Mouse (Mus musculus) C2C12 (cell line): ENCODE data around the gene Parp6. TPM values are rescaled to one million over a fixed set of nuclear protein-coding genes. Genes with fewer than 3 reads are reported as not detected.

Experiments
- H3K27me3 ChIP-seq: one replicate; pipeline ENCODE4 v1.6.1; 2011; ENCODE audit not compliant: control insufficient read depth, insufficient read depth, insufficient read length
- H3K36me3 ChIP-seq: one replicate; pipeline ENCODE4 v1.6.1; 2011; ENCODE audit not compliant: control insufficient read depth, insufficient read depth
- H3K4me3 ChIP-seq: one replicate; pipeline ENCODE4 v1.5.1; 2011; ENCODE audit warnings: mild to moderate bottlenecking, control low read depth; ENCODE audit not compliant: poor library complexity, insufficient read depth, severe bottlenecking
- H3K79me2 ChIP-seq: one replicate; pipeline ENCODE4 v1.6.1; 2011; ENCODE audit not compliant: control insufficient read depth, insufficient read depth
- H3K79me3 ChIP-seq: one replicate; pipeline ENCODE4 v1.6.1; 2011; ENCODE audit warnings: low read depth, control low read depth
- H3ac ChIP-seq: one replicate; pipeline ENCODE3; 2011; ENCODE audit warnings: low read depth; ENCODE audit not compliant: control insufficient read depth, insufficient read length
- CEBPB ChIP-seq: IDR thresholded peaks from one replicate; pipeline ENCODE4 v1.6.1; 2011; ENCODE audit warnings: low read depth, mild to moderate bottlenecking, control low read depth, moderate library complexity
- CTCF ChIP-seq: IDR thresholded peaks from one replicate; pipeline ENCODE4 v1.5.1; 2011; ENCODE audit not compliant: control insufficient read depth, insufficient read depth, insufficient read length
- FOSL1 ChIP-seq: IDR thresholded peaks from one replicate; pipeline ENCODE4 v1.8.0; 2011; ENCODE audit warnings: mild to moderate bottlenecking, low read length; ENCODE audit not compliant: poor library complexity, insufficient read depth, severe bottlenecking
- MAX ChIP-seq: IDR thresholded peaks from one replicate; pipeline ENCODE4 v1.6.1; 2011; ENCODE audit warnings: mild to moderate bottlenecking, control low read depth
- MYOD1 ChIP-seq: IDR thresholded peaks from one replicate; pipeline ENCODE4 v1.6.1; 2011; ENCODE audit warnings: low read depth; ENCODE audit not compliant: control insufficient read depth, insufficient read length
- MYOG ChIP-seq: IDR thresholded peaks from one replicate; pipeline ENCODE4 v1.6.1; 2011; ENCODE audit not compliant: control insufficient read depth, insufficient read length; ENCODE audit errors: extremely low read depth
- USF1 ChIP-seq: IDR thresholded peaks from one replicate; pipeline ENCODE4 v1.6.1; 2011; ENCODE audit warnings: low read depth, mild to moderate bottlenecking, control low read depth, moderate library complexity
- polyA plus RNA-seq: library from polyadenylated mRNA; unstranded; fragments of >200 nt; fragmentation: generic; extraction: Trizol; gene quantifications from one replicate; pipeline ENCODE4 v1.2.1, GENCODE M21; 2012; ENCODE audit warnings: missing spikeins

The Parp6 gene
- polyA plus RNA-seq, 1 experiment, result 6.0 TPM

DNA sequence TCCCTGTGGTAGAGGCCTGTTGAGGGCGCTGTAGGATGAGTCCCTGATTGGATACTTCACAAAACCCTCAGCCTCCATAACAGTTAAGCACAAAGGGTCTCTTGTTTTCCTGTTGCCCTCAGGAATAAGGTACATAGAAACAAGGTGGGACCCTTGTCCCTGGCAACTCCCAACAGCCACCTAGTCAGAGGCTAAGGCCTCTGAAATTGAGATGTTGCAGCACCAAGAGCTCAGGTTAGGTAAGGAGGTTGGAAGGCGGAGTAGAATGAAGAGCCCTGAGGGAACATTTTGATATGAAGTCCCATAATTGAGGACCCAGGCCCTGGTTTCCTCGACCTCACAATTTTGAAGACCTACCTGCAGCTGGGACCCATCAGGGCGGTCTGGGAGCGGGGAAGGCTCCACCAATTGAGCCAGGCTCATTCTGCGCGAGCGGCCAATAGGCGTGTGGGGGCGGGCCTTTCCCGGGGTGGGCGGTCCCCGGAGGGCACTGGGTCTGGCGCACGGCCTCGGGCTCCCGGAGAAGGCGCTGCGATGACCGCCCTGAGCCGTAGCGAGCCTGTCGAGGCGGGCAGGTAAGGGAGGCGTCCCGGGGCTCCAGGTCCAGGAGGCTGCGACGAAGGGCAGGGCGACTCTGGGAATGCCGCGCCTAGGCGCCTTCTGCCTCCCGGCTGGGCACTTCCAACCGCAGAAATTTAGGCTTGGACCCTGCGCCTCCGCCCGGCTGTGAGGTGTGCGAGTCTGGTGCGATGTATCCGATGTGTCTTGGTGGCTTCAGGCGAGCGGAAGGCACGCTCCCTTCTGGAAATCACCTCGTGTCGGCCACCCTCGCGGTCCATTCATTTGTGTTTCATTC lies 62.8 kb downstream of the Parp6 start, which contains the start of gene Gramd2:
Gene Gramd2 (plus strand): TSS at position 467 of the 856 bp plus-strand sequence.
- Histone ChIP-seq H3K4me3 (no peak within 1 kb of the TSS), H3K27me3 (no peaks in the 10 kb centered on the region), H3K79me3 (no peaks in the 10 kb centered on the region), H3ac (no peak within 1 kb of the TSS), H3K79me2 (no peaks in the 10 kb centered on the region), H3K36me3 (peaks cover 47% of the 10 kb centered on the region)
- TF ChIP-seq CEBPB, result no peak
- no peak for TF ChIP-seq CTCF
- no peak for TF ChIP-seq MAX
- TF ChIP-seq MYOD1, result no peak
- no peak for TF ChIP-seq FOSL1
- TF ChIP-seq MYOG, result no peak
- TF ChIP-seq USF1, result no peak

DNA sequence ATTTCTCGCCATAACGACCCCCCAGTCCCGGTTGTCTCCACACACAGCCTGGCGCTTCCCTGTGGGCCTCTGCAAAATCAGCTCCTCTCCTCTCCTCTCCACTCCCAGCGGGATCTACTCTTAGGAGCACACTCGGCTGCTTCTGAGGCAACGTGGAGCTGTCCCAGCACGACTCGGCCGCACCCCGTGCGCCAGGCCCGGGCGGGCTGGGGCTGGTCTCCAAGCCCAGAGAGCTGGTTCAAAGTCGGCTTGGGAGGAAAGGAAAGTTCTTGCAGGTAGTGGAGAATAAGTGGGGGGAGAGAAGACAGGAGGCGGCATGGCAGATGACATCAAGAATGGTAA lies 63.4 kb downstream of the Parp6 start:
- H3K4me3 ChIP-seq, result no peak overlapping the region

DNA sequence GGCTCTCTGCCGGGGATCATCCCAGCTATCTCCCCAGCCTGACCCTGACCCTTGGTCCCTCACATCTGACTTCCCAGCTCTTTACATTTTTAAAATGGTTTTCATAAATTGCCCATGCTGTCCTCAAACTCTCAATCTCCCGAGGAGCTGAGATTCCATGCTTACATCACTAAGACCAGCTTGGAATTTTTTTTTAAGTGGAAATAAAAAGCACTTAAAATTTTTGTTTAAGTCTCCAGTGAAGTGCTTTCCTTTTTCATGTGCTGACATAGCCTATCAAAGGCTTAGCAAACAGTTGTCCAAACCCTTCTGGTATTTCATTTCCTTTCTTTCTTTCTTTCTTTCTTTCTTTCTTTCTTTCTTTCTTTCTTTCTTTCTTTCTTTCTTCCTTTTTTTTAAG lies 66.9 kb downstream of the Parp6 start:
- Histone ChIP-seq H3K79me3 (no peaks in the 10 kb centered on the region), H3K36me3 (peaks cover 8% of the 10 kb centered on the region), H3ac (no peak overlapping the region), H3K4me3 (no peak overlapping the region), H3K27me3 (no peaks in the 10 kb centered on the region), H3K79me2 (no peaks in the 10 kb centered on the region)
- no peak for TF ChIP-seq CEBPB
- TF ChIP-seq FOSL1, result no peak
- TF ChIP-seq CTCF, result no peak
- no peak for TF ChIP-seq MAX
- no peak for TF ChIP-seq USF1
- no peak for TF ChIP-seq MYOG
- no peak for TF ChIP-seq MYOD1

More for the DNA sequence above, 63.4 kb downstream of the Parp6 start:
- Histone ChIP-seq H3ac (no peak overlapping the region), H3K79me3 (no peaks in the 10 kb centered on the region), H3K27me3 (no peaks in the 10 kb centered on the region), H3K36me3 (peaks cover 41% of the 10 kb centered on the region), H3K79me2 (no peaks in the 10 kb centered on the region)
- TF ChIP-seq CTCF, result no peak
- TF ChIP-seq MYOD1, result no peak
- TF ChIP-seq FOSL1, result no peak
- TF ChIP-seq MAX, result no peak
- no peak for TF ChIP-seq MYOG
- TF ChIP-seq CEBPB, result no peak
- no peak for TF ChIP-seq USF1

DNA sequence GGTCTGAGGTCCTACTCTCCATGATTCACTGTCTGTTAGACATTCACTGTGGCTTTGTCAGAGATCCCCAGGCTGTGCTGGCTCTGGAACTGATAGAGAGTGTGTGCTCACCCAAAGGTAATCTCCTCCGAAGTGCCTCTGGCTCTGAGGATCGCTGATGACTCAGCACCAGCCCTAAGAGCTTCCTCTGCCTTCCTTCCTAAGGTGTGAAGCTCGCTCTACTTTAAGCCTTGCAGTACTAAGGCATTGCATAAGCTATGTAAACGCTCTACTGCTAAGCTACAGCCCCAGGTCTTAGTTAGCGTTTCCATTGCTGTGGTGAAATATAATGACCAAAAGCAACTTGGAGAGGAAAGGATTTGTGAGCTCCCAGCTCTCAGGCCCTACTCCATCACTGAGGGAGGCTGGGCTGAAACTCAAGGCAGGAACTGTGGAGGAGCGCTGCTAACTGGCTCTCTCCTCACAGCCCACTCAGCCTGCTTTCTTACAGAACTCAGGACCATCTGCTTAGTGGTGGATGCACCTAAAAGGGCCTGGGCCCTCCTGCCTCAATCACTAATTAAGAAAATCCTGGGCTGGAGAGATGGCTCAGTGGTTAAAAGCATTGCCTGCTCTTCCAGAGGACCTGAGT lies 70.4 kb downstream of the Parp6 start:
- no peaks in the 10 kb centered on the region for H3K79me3 ChIP-seq
- H3K27me3 ChIP-seq, result no peaks in the 10 kb centered on the region
- no peaks in the 10 kb centered on the region for H3K36me3 ChIP-seq
- TF ChIP-seq MYOD1, result no peak
- peak; percentile 69 for TF ChIP-seq MAX
- TF ChIP-seq MYOG, result no peak
- no peak for TF ChIP-seq CTCF
- H3ac ChIP-seq, result no peak overlapping the region
- no peak overlapping the region for H3K4me3 ChIP-seq
- no peaks in the 10 kb centered on the region for H3K79me2 ChIP-seq

DNA sequence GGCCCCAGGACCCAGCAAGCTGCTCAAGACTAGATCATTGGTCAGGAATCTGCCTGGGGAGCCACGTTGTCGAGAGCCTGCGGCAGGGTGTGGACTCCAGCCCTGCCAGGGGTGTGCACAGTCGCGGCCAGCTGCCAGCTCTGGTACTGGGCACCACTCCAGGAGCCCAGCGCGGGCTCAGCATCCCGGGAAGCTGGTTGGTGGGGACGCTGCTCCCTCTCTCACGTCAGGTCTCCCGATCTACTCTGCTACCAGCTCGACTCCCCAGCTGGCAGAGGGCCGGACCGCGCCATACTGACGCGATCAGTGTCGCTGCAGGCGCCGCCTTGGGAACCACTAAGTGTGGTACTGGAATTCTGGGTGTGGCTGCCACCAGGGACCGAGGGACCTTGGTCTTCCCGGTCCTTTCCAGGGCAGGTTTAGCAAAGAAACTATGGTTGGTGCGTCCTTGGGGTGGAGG lies 74.6 kb downstream of the Parp6 start:
- H3K27me3 ChIP-seq, result no peaks in the 10 kb centered on the region
- peaks cover 26% of the 10 kb centered on the region for H3K79me2 ChIP-seq
- H3K4me3 ChIP-seq, result peak overlapping the region; percentile 23
- peaks cover 5% of the 10 kb centered on the region for H3K79me3 ChIP-seq
- no peaks in the 10 kb centered on the region for H3K36me3 ChIP-seq
- TF ChIP-seq CEBPB (no peak), MYOD1 (peak; percentile 46), MYOG (no peak), USF1 (no peak), CTCF (no peak), FOSL1 (no peak), MAX (peak; percentile 91)
- peak overlapping the region; percentile 0 for H3ac ChIP-seq

DNA sequence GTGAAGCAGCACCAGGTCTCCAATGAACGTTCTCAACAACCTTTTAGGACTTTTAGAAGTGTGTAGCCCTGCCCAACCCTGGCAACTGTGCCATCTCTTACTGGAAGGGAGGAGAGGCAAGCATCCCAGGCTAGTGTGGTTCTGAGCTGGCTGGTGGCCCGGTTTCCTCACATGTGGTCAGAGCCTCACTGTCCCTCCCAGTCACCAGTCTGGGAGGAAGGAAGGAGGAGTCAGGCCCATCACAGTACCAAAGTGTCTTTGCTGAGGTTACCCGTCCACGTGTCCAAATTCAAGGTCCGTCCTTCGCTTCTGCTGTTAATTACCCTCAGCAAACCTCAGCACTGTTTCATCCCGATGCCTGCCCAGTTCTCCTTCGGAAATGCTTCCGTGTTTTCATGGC lies 75.1 kb downstream of the Parp6 start:
- Histone ChIP-seq H3K36me3 (no peaks in the 10 kb centered on the region), H3K4me3 (peak overlapping the region; percentile 34), H3K79me3 (peaks cover 5% of the 10 kb centered on the region), H3K27me3 (no peaks in the 10 kb centered on the region), H3K79me2 (peaks cover 30% of the 10 kb centered on the region), H3ac (peak overlapping the region; percentile 0)
- peak; percentile 89 for TF ChIP-seq USF1
- peak; percentile 92 for TF ChIP-seq MAX
- TF ChIP-seq CEBPB, result no peak
